Mouse (Mus musculus): ENCODE data around the gene Cwc25. TPM values are rescaled to one million over a fixed set of nuclear protein-coding genes. Genes with fewer than 3 reads are reported as not detected.

Cwc25 gene
- total and polyA plus RNA-seq, 3 experiments = 20.8 to 27.4 (median 23.2) TPM

DNA sequence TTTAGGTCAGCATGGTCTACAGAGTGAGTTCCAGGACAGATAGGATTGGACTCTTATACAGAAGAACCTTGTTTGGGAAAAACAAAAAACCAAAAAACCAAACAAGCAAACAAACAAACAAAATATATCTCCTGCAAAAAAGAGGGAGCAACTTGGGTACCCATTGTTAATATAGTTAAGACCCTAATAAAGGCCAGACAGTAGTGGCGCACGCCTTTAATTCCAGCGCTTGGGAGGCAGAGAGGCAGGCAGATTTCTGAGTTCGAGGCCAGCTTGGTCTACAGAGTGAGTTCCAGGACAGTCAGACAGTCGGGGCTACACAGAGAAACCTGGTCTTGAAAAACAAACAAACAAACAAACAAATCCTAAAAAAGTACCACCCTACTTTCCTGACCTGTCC is 23.4 kb upstream of the Cwc25 start:
- TF ChIP-seq TAL1 (conservative IDR thresholded peaks at IDR 0.05; ENCODE audit: low read depth, low read length) (no peak), GATA2 (IDR thresholded peaks at IDR 0.05; ENCODE audit: borderline replicate concordance, low read depth, low read length) (no peak), POLR2AphosphoS5 (IDR thresholded peaks at IDR 0.05; ENCODE audit: insufficient replicate concordance, low read depth, low read length) (no peak), GATA1 (IDR thresholded peaks at IDR 0.05; ENCODE audit: borderline replicate concordance, low read length) (no peak), CTCF (IDR thresholded peaks at IDR 0.05; ENCODE audit: low read depth, low read length) (no peak)
- peaks cover 12% of the 10 kb centered on the region for H3K4me1 ChIP-seq (ENCODE audit: insufficient read depth, low read depth, low read length)
- H3K27me3 ChIP-seq (ENCODE audit: insufficient read depth, low read length) = peaks cover 15% of the 10 kb centered on the region
- no peak overlapping the region for H3K4me3 ChIP-seq (ENCODE audit: low read depth, low read length)
- H3K36me3 ChIP-seq (replicated peaks) = no peaks in the 10 kb centered on the region
- no peak for ATAC-seq (ENCODE audit: extremely low read depth, insufficient number of reproducible peaks, low FRiP score, poor library complexity, severe bottlenecking)
- no peaks in the 10 kb centered on the region for H3K9me3 ChIP-seq (replicated peaks)
- no peak for DNase-seq (ENCODE audit: low spot score)

DNA sequence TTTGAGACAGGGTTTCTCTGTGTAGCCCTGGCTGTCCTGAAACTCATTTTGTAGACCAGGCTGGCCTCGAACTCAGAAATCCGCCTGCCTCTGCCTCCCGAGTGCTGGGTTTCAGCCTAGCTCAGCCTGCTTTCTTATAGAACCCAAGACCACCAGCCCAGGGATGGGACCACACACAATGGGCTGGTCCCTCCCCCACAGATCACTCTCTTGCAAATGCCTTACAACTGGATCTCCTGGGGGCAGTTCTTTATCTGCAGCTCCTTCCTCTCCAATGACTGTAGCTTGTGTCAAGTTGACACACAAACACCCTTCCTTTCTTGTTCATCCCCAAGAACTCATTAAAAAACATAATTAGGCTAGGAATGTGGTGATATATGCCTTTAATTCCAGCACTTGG is 21.6 kb upstream of the Cwc25 start:
- no peak for ATAC-seq (ENCODE audit: extremely low read depth, insufficient number of reproducible peaks, low FRiP score, poor library complexity, severe bottlenecking)

DNA sequence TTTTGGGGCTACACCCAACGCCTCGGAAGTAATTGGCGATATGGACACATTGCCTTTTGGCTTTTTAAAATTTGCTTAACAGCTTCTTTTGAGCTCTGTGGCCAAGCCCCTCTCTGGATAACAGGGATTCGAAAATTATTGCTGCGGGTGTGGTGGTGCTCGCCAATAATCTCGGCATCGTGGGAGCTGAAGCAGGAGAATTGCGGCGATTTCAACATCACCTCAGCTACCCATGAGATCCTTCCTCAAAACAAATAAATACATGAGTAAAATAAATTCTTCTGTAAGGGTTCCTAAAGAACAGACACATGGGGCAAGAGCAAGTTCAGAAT is 16.2 kb upstream of the Cwc25 start:
- Histone ChIP-seq H3K4me1 (ENCODE audit: insufficient read depth, low read depth, low read length) (peaks cover 31% of the 10 kb centered on the region), H3K27me3 (ENCODE audit: insufficient read depth, low read length) (peaks cover 6% of the 10 kb centered on the region; the same call in 1 of the 2 replicates), H3K36me3 (replicated peaks) (peaks cover 45% of the 10 kb centered on the region), H3K9me3 (replicated peaks) (0 out of 2 replicates have a peak, but pooled peaks cover 3% of the 10 kb centered on the region), H3K4me3 (ENCODE audit: low read depth, low read length) (peak overlapping the region; percentile 99)
- no peak for DNase-seq (ENCODE audit: low spot score)
- TF ChIP-seq TAL1 (conservative IDR thresholded peaks at IDR 0.05; ENCODE audit: low read depth, low read length) (no peak), POLR2AphosphoS5 (IDR thresholded peaks at IDR 0.05; ENCODE audit: insufficient replicate concordance, low read depth, low read length) (no peak), GATA2 (IDR thresholded peaks at IDR 0.05; ENCODE audit: borderline replicate concordance, low read depth, low read length) (no peak), CTCF (IDR thresholded peaks at IDR 0.05; ENCODE audit: low read depth, low read length) (no peak), GATA1 (IDR thresholded peaks at IDR 0.05; ENCODE audit: borderline replicate concordance, low read length) (no peak)
- no peak for ATAC-seq (ENCODE audit: extremely low read depth, insufficient number of reproducible peaks, low FRiP score, poor library complexity, severe bottlenecking)

More for the DNA sequence above, 21.6 kb upstream of the Cwc25 start:
- TF ChIP-seq POLR2AphosphoS5 (IDR thresholded peaks at IDR 0.05; ENCODE audit: insufficient replicate concordance, low read depth, low read length) (no peak), CTCF (IDR thresholded peaks at IDR 0.05; ENCODE audit: low read depth, low read length) (no peak), TAL1 (conservative IDR thresholded peaks at IDR 0.05; ENCODE audit: low read depth, low read length) (no peak), GATA1 (IDR thresholded peaks at IDR 0.05; ENCODE audit: borderline replicate concordance, low read length) (no peak), GATA2 (IDR thresholded peaks at IDR 0.05; ENCODE audit: borderline replicate concordance, low read depth, low read length) (no peak)
- DNase-seq (ENCODE audit: low spot score) = no peak
- Histone ChIP-seq H3K4me3 (ENCODE audit: low read depth, low read length) (no peak overlapping the region), H3K9me3 (replicated peaks) (0 out of 2 replicates have a peak, but pooled peaks cover 3% of the 10 kb centered on the region), H3K36me3 (replicated peaks) (peaks cover 2% of the 10 kb centered on the region), H3K27me3 (ENCODE audit: insufficient read depth, low read length) (peaks cover 15% of the 10 kb centered on the region), H3K4me1 (ENCODE audit: insufficient read depth, low read depth, low read length) (peaks cover 9% of the 10 kb centered on the region)

DNA sequence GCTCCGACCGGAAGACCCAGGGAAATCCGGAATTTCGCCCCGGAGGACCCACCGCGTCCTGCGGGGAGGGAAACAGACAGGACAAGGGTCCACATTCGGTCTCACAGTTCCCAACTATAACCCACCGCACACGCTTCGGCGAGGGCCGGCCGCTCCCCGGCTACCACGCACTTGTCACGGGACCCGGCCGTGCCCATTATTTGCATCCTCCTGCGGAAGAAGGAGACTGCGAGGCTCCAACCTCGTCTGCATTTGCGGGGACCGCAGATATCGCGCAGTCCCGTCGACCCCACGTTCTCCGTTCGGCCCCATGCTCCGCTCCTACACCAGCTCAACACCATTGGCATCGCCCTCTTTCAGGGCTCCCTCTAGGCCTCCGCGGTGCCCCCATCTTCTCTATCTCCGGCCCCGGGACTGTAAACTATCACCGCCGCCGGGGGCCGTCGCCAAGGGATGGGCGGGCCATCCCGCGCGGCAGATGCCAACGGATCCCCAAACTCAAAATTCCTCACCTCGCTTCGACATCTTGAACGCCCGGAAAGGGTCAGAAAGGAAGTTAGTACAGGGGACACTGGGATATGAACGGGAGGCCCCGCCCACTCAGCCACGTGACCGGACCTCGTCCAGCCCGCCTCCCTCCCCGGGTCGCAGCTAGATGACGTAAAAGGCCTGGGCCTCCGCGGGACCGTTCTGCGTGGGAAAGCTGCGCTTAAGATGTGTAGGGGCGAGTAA is 15.6 kb upstream of the Cwc25 start, which contains the start of gene Rpl23:
Gene Rpl23 (minus strand): TSS at position 606 of the 732 bp plus-strand sequence.
- peak within 1 kb of the TSS; percentile 99 for H3K4me3 ChIP-seq (ENCODE audit: low read depth, low read length)
- peaks cover 4% of the 10 kb centered on the region; the same call in 1 of the 2 replicates for H3K27me3 ChIP-seq (ENCODE audit: insufficient read depth, low read length)
- TF ChIP-seq POLR2AphosphoS5 (IDR thresholded peaks at IDR 0.05; ENCODE audit: insufficient replicate concordance, low read depth, low read length) (peak; percentile 78; the same call in 1 of the 2 replicates), GATA1 (IDR thresholded peaks at IDR 0.05; ENCODE audit: borderline replicate concordance, low read length) (no peak)
- H3K9me3 ChIP-seq (replicated peaks) = 0 out of 2 replicates have a peak, but pooled peaks cover 3% of the 10 kb centered on the region
- DNase-seq (ENCODE audit: low spot score) (peak; percentile 90), ATAC-seq (ENCODE audit: extremely low read depth, insufficient number of reproducible peaks, low FRiP score, poor library complexity, severe bottlenecking) (peak; percentile 80)
- peaks cover 36% of the 10 kb centered on the region for H3K4me1 ChIP-seq (ENCODE audit: insufficient read depth, low read depth, low read length)
- peaks cover 50% of the 10 kb centered on the region for H3K36me3 ChIP-seq (replicated peaks)

DNA sequence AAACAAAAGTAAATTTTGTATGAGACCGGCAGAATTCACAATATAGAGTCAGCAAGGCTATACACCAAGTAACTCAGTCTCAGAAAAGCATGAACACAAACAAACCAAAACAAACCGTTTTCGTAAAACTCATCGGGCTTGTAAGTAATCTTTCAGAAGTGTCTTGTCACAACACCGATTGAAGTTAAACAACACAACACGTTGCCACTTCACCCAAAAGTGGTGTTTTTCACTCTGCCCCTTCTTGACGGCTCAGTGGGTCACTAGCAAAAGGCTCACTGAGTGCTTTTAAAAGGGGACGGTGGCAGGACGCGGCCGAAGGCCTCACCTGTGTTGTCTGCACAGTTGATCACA is 15.1 kb upstream of the Cwc25 start:
- 0 out of 2 replicates have a peak, but pooled peaks cover under 1% of the 10 kb centered on the region for H3K27me3 ChIP-seq (ENCODE audit: insufficient read depth, low read length)
- ATAC-seq (ENCODE audit: extremely low read depth, insufficient number of reproducible peaks, low FRiP score, poor library complexity, severe bottlenecking) (no peak), DNase-seq (ENCODE audit: low spot score) (no peak)
- peaks cover 56% of the 10 kb centered on the region for H3K36me3 ChIP-seq (replicated peaks)
- TF ChIP-seq TAL1 (conservative IDR thresholded peaks at IDR 0.05; ENCODE audit: low read depth, low read length) (no peak), GATA1 (IDR thresholded peaks at IDR 0.05; ENCODE audit: borderline replicate concordance, low read length) (no peak), GATA2 (IDR thresholded peaks at IDR 0.05; ENCODE audit: borderline replicate concordance, low read depth, low read length) (no peak), POLR2AphosphoS5 (IDR thresholded peaks at IDR 0.05; ENCODE audit: insufficient replicate concordance, low read depth, low read length) (no peak), CTCF (IDR thresholded peaks at IDR 0.05; ENCODE audit: low read depth, low read length) (no peak)
- H3K4me1 ChIP-seq (ENCODE audit: insufficient read depth, low read depth, low read length) = peaks cover 38% of the 10 kb centered on the region
- peak overlapping the region; percentile 99 for H3K4me3 ChIP-seq (ENCODE audit: low read depth, low read length)
- H3K9me3 ChIP-seq (replicated peaks) = 0 out of 2 replicates have a peak, but pooled peaks cover 3% of the 10 kb centered on the region

DNA sequence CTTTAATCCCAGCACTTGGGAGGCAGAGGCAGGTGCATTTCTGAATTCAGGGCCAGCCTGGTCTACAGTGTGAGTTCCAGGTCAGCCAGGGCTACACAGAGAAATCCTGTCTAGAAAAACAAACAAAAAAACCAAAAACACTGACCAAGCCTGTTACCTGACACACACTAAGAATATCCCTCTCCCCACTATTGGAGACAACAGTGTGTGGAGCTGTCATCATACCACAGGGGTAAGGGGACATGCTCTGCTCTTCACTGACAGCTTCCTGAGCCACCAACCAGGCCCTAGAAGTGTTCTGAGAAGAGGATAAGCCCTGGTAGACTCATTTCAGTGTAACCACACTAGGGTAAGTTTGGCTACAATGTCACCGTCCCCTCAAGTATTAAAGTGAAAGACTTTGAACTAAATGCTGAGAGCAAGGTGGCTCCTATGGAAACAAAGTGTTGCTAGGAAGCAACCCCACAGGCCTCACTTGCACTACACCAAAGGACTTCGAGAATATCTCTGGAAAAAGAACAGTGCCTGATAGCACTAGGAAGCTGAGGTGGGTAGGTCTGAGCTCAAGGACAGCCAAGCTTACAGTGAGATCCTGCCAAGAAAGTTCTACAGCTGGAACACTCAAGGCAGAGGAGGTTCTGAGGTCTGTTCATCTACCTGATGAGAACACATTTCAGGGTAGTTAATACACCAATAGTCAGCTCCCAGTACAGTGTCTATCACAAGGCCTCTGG is 13.8 kb upstream of the Cwc25 start:
- peaks cover 69% of the 10 kb centered on the region for H3K36me3 ChIP-seq (replicated peaks)
- H3K9me3 ChIP-seq (replicated peaks) = 0 out of 2 replicates have a peak, but pooled peaks cover 3% of the 10 kb centered on the region
- H3K27me3 ChIP-seq (ENCODE audit: insufficient read depth, low read length) = no peaks in the 10 kb centered on the region
- TF ChIP-seq GATA2 (IDR thresholded peaks at IDR 0.05; ENCODE audit: borderline replicate concordance, low read depth, low read length) (no peak), CTCF (IDR thresholded peaks at IDR 0.05; ENCODE audit: low read depth, low read length) (no peak), POLR2AphosphoS5 (IDR thresholded peaks at IDR 0.05; ENCODE audit: insufficient replicate concordance, low read depth, low read length) (peak; percentile 59; the same call in 1 of the 2 replicates), GATA1 (IDR thresholded peaks at IDR 0.05; ENCODE audit: borderline replicate concordance, low read length) (no peak)
- H3K4me1 ChIP-seq (ENCODE audit: insufficient read depth, low read depth, low read length) = peaks cover 42% of the 10 kb centered on the region
- ATAC-seq (ENCODE audit: extremely low read depth, insufficient number of reproducible peaks, low FRiP score, poor library complexity, severe bottlenecking) = no peak
- peak overlapping the region; percentile 99 for H3K4me3 ChIP-seq (ENCODE audit: low read depth, low read length)
- DNase-seq (ENCODE audit: low spot score) = no peak
